Mouse (Mus musculus) forebrain, embryonic 13.5 days (tissue): ENCODE results near the gene Tmem252. TPM values are rescaled to one million over a fixed set of nuclear protein-coding genes. Genes with fewer than 3 reads are reported as not detected.
"Not testable (repeated sequence)": the region's sequence is repeated elsewhere in the genome, so short reads cannot be mapped to it uniquely, and the experiment has no call there.

ENCODE experiments used
- ATAC-seq: fragments of 200-750 bp; cut with Nextera tagmentation; 2 replicates; pipeline ENCODE4 v1.8.0; 2017
- H3K27ac ChIP-seq: fragments of 300-500 bp; sonication (generic); 2 replicates; pipeline ENCODE4 v1.5.1; 2015; ENCODE audit warnings: inconsistent platforms, mild to moderate bottlenecking, moderate library complexity
- H3K27me3 ChIP-seq: fragments of 300-500 bp; sonication (generic); 2 replicates; pipeline ENCODE4 v1.6.1; 2015; ENCODE audit warnings: mild to moderate bottlenecking, inconsistent platforms
- H3K36me3 ChIP-seq: fragments of 300-500 bp; sonication (generic); 2 replicates; pipeline ENCODE4 v1.6.1; 2015; ENCODE audit warnings: mild to moderate bottlenecking, inconsistent platforms; ENCODE audit not compliant: poor library complexity, severe bottlenecking
- H3K4me1 ChIP-seq: fragments of 300-500 bp; sonication (generic); 2 replicates; pipeline ENCODE4 v1.6.1; 2015; ENCODE audit warnings: inconsistent platforms
- H3K4me2 ChIP-seq: fragments of 300-500 bp; sonication (generic); 2 replicates; pipeline ENCODE4 v1.6.1; 2015; ENCODE audit warnings: inconsistent platforms, mild to moderate bottlenecking, moderate library complexity
- H3K4me3 ChIP-seq: fragments of 300-500 bp; sonication (generic); 2 replicates; pipeline ENCODE4 v1.5.1; 2015; ENCODE audit warnings: mild to moderate bottlenecking, inconsistent platforms
- H3K9ac ChIP-seq: fragments of 300-500 bp; sonication (generic); 2 replicates; pipeline ENCODE4 v1.6.1; 2015; ENCODE audit warnings: mild to moderate bottlenecking, inconsistent platforms
- H3K9me3 ChIP-seq: fragments of 300-500 bp; sonication (generic); replicated peaks from 2 replicates; pipeline ENCODE4 v1.6.1; 2016; ENCODE audit warnings: inconsistent platforms
- WGBS: fragments of 180-500 bp; shearing (Covaris S2); methylation state at CpG from one replicate; pipeline ENCODE4 v1.1.7; 2015; 5-methylcytosine and 5-hydroxymethylcytosine counted together
- polyA plus RNA-seq: library from polyadenylated mRNA; unstranded; fragments of >200 nt; fragmentation: Nextera tagmentation; extraction: Ambion mirVana; gene quantifications from 2 replicates; pipeline ENCODE4 v1.2.1, GENCODE M21; 2015

Tmem252 gene
- polyA plus RNA-seq, 1 experiment from 2014 or later: 0.84 TPM

- no peak for ATAC-seq
- Histone ChIP-seq H3K4me2 (no peak overlapping the region), H3K27me3 (no peaks in the 10 kb centered on the region), H3K4me1 (no peaks in the 10 kb centered on the region), H3K36me3 (no peaks in the 10 kb centered on the region), H3K27ac (no peak overlapping the region), H3K9ac (no peak overlapping the region), H3K9me3 (no peaks in the 10 kb centered on the region), H3K4me3 (no peak overlapping the region)
- WGBS: 81% methylated on average over 12 of the region's 12 CpGs
Measured at GRCm38 (mm10) chr19:24683016-24683720, 9.4 kb downstream of the Tmem252 start.

GRCm38 (mm10) chr19:24686411-24686810 lies 12.6 kb downstream of the Tmem252 start:
- no peaks in the 10 kb centered on the region for H3K4me1 ChIP-seq
- H3K9ac ChIP-seq: no peak overlapping the region
- WGBS: 86% methylated on average over 10 of the region's 10 CpGs
- no peak overlapping the region for H3K4me2 ChIP-seq
- no peaks in the 10 kb centered on the region for H3K27me3 ChIP-seq
- H3K4me3 ChIP-seq: no peak overlapping the region
- no peaks in the 10 kb centered on the region for H3K36me3 ChIP-seq
- H3K27ac ChIP-seq: no peak overlapping the region
- no peaks in the 10 kb centered on the region for H3K9me3 ChIP-seq
- no peak for ATAC-seq

- no peak for ATAC-seq
- H3K36me3 ChIP-seq: no peaks in the 10 kb centered on the region
- WGBS: 84% methylated on average over 6 of the region's 6 CpGs
- H3K27me3 ChIP-seq: no peaks in the 10 kb centered on the region
- H3K9me3 ChIP-seq: no peaks in the 10 kb centered on the region
- H3K27ac ChIP-seq: no peak overlapping the region
- no peaks in the 10 kb centered on the region for H3K4me1 ChIP-seq
- no peak overlapping the region for H3K4me3 ChIP-seq
- H3K9ac ChIP-seq: no peak overlapping the region
- H3K4me2 ChIP-seq: no peak overlapping the region
Measured at GRCm38 (mm10) chr19:24688327-24688726, 14.5 kb downstream of the Tmem252 start.

GRCm38 (mm10) chr19:24689531-24689930 lies 15.7 kb downstream of the Tmem252 start:
- Histone ChIP-seq H3K4me1 (no peaks in the 10 kb centered on the region), H3K9me3 (no peaks in the 10 kb centered on the region), H3K27ac (no peak overlapping the region), H3K36me3 (no peaks in the 10 kb centered on the region), H3K4me2 (no peak overlapping the region), H3K9ac (no peak overlapping the region), H3K4me3 (no peak overlapping the region), H3K27me3 (no peaks in the 10 kb centered on the region)
- WGBS: 98% methylated on average over 4 of the region's 4 CpGs
- no peak for ATAC-seq

GRCm38 (mm10) chr19:24692691-24693090 lies 18.9 kb downstream of the Tmem252 start:
- Histone ChIP-seq H3K27ac (no peak overlapping the region), H3K36me3 (no peaks in the 10 kb centered on the region), H3K27me3 (no peaks in the 10 kb centered on the region), H3K4me3 (no peak overlapping the region), H3K4me1 (no peaks in the 10 kb centered on the region), H3K4me2 (no peak overlapping the region), H3K9ac (no peak overlapping the region), H3K9me3 (no peaks in the 10 kb centered on the region)
- ATAC-seq: no peak
- 82% methylated on average over 2 of the region's 2 CpGs for WGBS

GRCm38 (mm10) chr19:24697946-24698345 lies 24.1 kb downstream of the Tmem252 start:
- Histone ChIP-seq H3K4me3 (no peak overlapping the region), H3K27ac (no peak overlapping the region), H3K9ac (no peak overlapping the region), H3K4me2 (no peak overlapping the region), H3K4me1 (no peaks in the 10 kb centered on the region), H3K36me3 (no peaks in the 10 kb centered on the region), H3K9me3 (no peaks in the 10 kb centered on the region), H3K27me3 (no peaks in the 10 kb centered on the region)
- WGBS: 33% methylated on average over 1 of the region's 1 CpGs
- no peak for ATAC-seq

GRCm38 (mm10) chr19:24698651-24699050 lies 24.8 kb downstream of the Tmem252 start:
- no peak for ATAC-seq
- H3K4me3 ChIP-seq: no peak overlapping the region
- no peak overlapping the region for H3K4me2 ChIP-seq
- 80% methylated on average over 5 of the region's 5 CpGs for WGBS
- H3K27me3 ChIP-seq: no peaks in the 10 kb centered on the region
- no peaks in the 10 kb centered on the region for H3K36me3 ChIP-seq
- no peaks in the 10 kb centered on the region for H3K4me1 ChIP-seq
- no peak overlapping the region for H3K27ac ChIP-seq
- no peak overlapping the region for H3K9ac ChIP-seq
- H3K9me3 ChIP-seq: no peaks in the 10 kb centered on the region

- Histone ChIP-seq H3K36me3 (no peaks in the 10 kb centered on the region), H3K27ac (no peak overlapping the region), H3K9me3 (no peaks in the 10 kb centered on the region), H3K4me2 (no peak overlapping the region), H3K27me3 (no peaks in the 10 kb centered on the region), H3K9ac (no peak overlapping the region), H3K4me3 (no peak overlapping the region), H3K4me1 (no peaks in the 10 kb centered on the region)
- ATAC-seq: no peak
- WGBS: 69% methylated on average over 3 of the region's 3 CpGs
Measured at GRCm38 (mm10) chr19:24699196-24699595, 25.4 kb downstream of the Tmem252 start.

- H3K36me3 ChIP-seq: no peaks in the 10 kb centered on the region
- H3K27ac ChIP-seq: no peak overlapping the region
- H3K4me3 ChIP-seq: no peak overlapping the region
- H3K9ac ChIP-seq: no peak overlapping the region
- no peaks in the 10 kb centered on the region for H3K27me3 ChIP-seq
- H3K4me1 ChIP-seq: no peaks in the 10 kb centered on the region
- no peaks in the 10 kb centered on the region for H3K9me3 ChIP-seq
- ATAC-seq: no peak
- no peak overlapping the region for H3K4me2 ChIP-seq
Measured at GRCm38 (mm10) chr19:24699910-24700309, 26.1 kb downstream of the Tmem252 start.

- H3K27me3 ChIP-seq: no peaks in the 10 kb centered on the region
- H3K4me3 ChIP-seq: no peak overlapping the region
- no peaks in the 10 kb centered on the region for H3K36me3 ChIP-seq
- H3K9ac ChIP-seq: no peak overlapping the region
- no peaks in the 10 kb centered on the region for H3K9me3 ChIP-seq
- 88% methylated on average over 5 of the region's 5 CpGs for WGBS
- no peaks in the 10 kb centered on the region for H3K4me1 ChIP-seq
- no peak for ATAC-seq
- no peak overlapping the region for H3K4me2 ChIP-seq
- H3K27ac ChIP-seq: no peak overlapping the region
Measured at GRCm38 (mm10) chr19:24700664-24701063, 26.9 kb downstream of the Tmem252 start.

GRCm38 (mm10) chr19:24701716-24702115 lies 27.9 kb downstream of the Tmem252 start:
- no peaks in the 10 kb centered on the region for H3K27me3 ChIP-seq
- H3K4me2 ChIP-seq: no peak overlapping the region
- no peak for ATAC-seq
- no peaks in the 10 kb centered on the region for H3K4me1 ChIP-seq
- no peak overlapping the region for H3K4me3 ChIP-seq
- no peaks in the 10 kb centered on the region for H3K36me3 ChIP-seq
- no peak overlapping the region for H3K9ac ChIP-seq
- H3K9me3 ChIP-seq: no peaks in the 10 kb centered on the region
- H3K27ac ChIP-seq: no peak overlapping the region
- WGBS: 71% methylated on average over 8 of the region's 8 CpGs

- not testable (repeated sequence) for ATAC-seq, H3K36me3 ChIP-seq, H3K27me3 ChIP-seq, H3K4me1 ChIP-seq, H3K9me3 ChIP-seq, H3K4me3 ChIP-seq, H3K9ac ChIP-seq, H3K27ac ChIP-seq, H3K4me2 ChIP-seq
- WGBS: 62% methylated on average over 1 of the region's 1 CpGs
Measured at GRCm38 (mm10) chr19:24703168-24703567, 29.4 kb downstream of the Tmem252 start.

- Histone ChIP-seq H3K4me2 (no peak overlapping the region), H3K27me3 (no peaks in the 10 kb centered on the region), H3K9ac (no peak overlapping the region), H3K9me3 (no peaks in the 10 kb centered on the region), H3K27ac (no peak overlapping the region), H3K4me1 (no peaks in the 10 kb centered on the region), H3K4me3 (no peak overlapping the region), H3K36me3 (no peaks in the 10 kb centered on the region)
- no peak for ATAC-seq
- 81% methylated on average over 8 of the region's 8 CpGs for WGBS
Measured at GRCm38 (mm10) chr19:24703680-24704079, 29.9 kb downstream of the Tmem252 start.
